Mouse (Mus musculus) cerebellum, adult 11-12 months (tissue): ENCODE measurements at regions not wholly inside any gene's neighbourhood (a gene's known extent, or its start where the extent isn't known, plus 50 kb on each side); places are given as distances from the start of the nearest gene placed in this dataset.

Experiments
- DNase-seq: peaks from one replicate; pipeline ENCODE4 v3.0.0; 2022

GRCm38 (mm10) chr1:69470614-69471250 lies 216.3 kb downstream of the Ikzf2 start:
- DNase-seq: no peak

- no peak for DNase-seq
Measured at GRCm38 (mm10) chr1:69469158-69469901, 217.7 kb downstream of the Ikzf2 start.

GRCm38 (mm10) chr1:69466534-69467275 lies 220.3 kb downstream of the Ikzf2 start:
- no peak for DNase-seq

GRCm38 (mm10) chr1:69461191-69461590 lies 225.9 kb downstream of the Ikzf2 start:
- no peak for DNase-seq

GRCm38 (mm10) chr1:69459899-69460298 lies 227.1 kb downstream of the Ikzf2 start:
- no peak for DNase-seq

- no peak for DNase-seq
Measured at GRCm38 (mm10) chr1:69457471-69457870, 229.6 kb downstream of the Ikzf2 start.

GRCm38 (mm10) chr1:69453991-69454390 lies 233.1 kb downstream of the Ikzf2 start:
- DNase-seq: no peak

- no peak for DNase-seq
Measured at GRCm38 (mm10) chr1:69452910-69453309, 234.1 kb downstream of the Ikzf2 start.

- no peak for DNase-seq
Measured at GRCm38 (mm10) chr1:69450455-69450854, 236.6 kb downstream of the Ikzf2 start.

- no peak for DNase-seq
Measured at GRCm38 (mm10) chr1:69447276-69447675, 239.8 kb downstream of the Ikzf2 start.

GRCm38 (mm10) chr1:69444722-69445121 lies 242.3 kb downstream of the Ikzf2 start:
- DNase-seq: no peak

- no peak for DNase-seq
Measured at GRCm38 (mm10) chr1:69443466-69443865, 243.6 kb downstream of the Ikzf2 start.

GRCm38 (mm10) chr1:69440564-69441334 lies 246.3 kb downstream of the Ikzf2 start:
- DNase-seq: no peak

- no peak for DNase-seq
Measured at GRCm38 (mm10) chr1:69437042-69437441, 250.0 kb downstream of the Ikzf2 start.

- DNase-seq: no peak
Measured at GRCm38 (mm10) chr1:69433655-69434357, 253.2 kb downstream of the Ikzf2 start.

GRCm38 (mm10) chr1:69430683-69431407 lies 256.2 kb downstream of the Ikzf2 start:
- DNase-seq: no peak

- DNase-seq: no peak
Measured at GRCm38 (mm10) chr1:69429632-69430031, 257.4 kb downstream of the Ikzf2 start.

GRCm38 (mm10) chr1:69397676-69398075 lies 289.4 kb downstream of the Ikzf2 start:
- no peak for DNase-seq

- no peak for DNase-seq
Measured at GRCm38 (mm10) chr1:69382374-69382773, 274.5 kb upstream of the Erbb4 start.

- no peak for DNase-seq
Measured at GRCm38 (mm10) chr1:69379741-69380140, 271.9 kb upstream of the Erbb4 start.

- peak; percentile 1 for DNase-seq
Measured at GRCm38 (mm10) chr1:69376923-69377706, 269.3 kb upstream of the Erbb4 start.
